Mouse (Mus musculus): ENCODE data around the gene Phldb3. TPM values are rescaled to one million over a fixed set of nuclear protein-coding genes. Genes with fewer than 3 reads are reported as not detected.

The Phldb3 gene
- total RNA-seq, 2 experiments from 2014 or later, result 0.50 to 0.57 TPM

DNA sequence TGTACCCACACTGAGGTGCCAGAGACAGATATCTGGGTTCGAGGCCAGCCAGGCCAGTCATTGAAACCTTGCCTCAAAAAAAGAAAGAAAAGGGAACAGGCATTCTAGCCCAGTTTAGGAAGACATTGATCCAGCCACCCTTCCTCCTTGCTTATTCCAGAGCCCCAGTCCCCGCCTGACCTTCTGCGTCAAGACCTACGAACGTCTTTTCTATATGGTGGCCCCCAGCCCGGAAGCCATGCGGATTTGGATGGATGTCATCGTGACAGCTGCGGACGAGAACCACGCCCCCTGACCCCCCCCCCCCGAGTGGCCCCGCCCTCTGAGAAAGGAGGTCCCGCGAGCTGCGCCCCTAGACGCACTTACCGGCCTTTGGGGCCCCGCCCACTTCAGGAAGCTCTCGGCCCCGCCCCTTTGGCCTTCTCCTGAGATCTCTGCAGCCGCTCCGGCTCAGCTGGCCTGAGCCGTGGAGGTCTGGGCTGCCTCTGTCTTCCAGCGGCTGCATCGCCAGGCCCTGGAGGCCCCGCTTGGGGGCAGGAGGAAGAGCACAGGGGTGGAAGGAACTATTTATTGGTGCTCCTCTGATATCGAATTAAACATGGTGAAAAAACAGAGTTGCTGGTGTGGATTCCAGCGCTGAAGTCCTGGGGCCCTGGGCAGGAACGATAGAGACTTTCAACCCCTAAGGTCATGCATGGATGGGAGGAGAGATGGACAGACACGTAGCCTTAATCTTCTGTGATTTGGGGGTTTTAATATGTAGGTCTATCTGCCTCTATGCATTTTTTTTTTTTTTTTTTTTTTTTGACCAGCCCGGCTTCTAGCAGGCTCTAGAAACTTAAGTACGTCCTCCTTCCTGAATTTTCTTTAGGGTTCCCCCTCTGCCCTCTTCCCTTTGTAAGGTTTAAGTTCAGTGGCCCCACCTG lies 18.4 kb downstream of the Phldb3 start:
- DNase-seq (ENCODE audit: low spot score), result peak; percentile 68
- intact Hi-C loops (cut with DNase I), result no loop called here

DNA sequence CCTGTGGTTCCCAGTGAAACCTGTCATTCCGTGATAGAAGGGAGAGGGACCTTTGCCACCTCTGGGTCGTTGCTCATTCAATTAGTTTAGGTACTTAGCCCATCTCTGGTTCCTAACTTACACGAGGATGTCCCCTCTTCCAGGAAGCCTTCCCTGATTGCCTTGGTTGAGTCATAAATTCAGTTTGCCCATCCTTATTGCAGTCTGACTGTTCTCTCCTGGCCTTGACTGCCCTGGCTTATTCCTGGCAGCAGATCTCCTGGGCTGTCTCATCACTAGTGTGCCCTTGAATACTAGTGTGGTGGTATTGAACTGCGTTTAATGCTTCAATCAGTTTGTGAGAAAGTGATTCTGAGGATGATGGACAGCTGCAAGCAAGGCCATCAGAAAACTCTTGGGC lies 19.1 kb downstream of the Phldb3 start:
- DNase-seq (ENCODE audit: low spot score), result no peak
- intact Hi-C loops (cut with DNase I), result no loop called here

DNA sequence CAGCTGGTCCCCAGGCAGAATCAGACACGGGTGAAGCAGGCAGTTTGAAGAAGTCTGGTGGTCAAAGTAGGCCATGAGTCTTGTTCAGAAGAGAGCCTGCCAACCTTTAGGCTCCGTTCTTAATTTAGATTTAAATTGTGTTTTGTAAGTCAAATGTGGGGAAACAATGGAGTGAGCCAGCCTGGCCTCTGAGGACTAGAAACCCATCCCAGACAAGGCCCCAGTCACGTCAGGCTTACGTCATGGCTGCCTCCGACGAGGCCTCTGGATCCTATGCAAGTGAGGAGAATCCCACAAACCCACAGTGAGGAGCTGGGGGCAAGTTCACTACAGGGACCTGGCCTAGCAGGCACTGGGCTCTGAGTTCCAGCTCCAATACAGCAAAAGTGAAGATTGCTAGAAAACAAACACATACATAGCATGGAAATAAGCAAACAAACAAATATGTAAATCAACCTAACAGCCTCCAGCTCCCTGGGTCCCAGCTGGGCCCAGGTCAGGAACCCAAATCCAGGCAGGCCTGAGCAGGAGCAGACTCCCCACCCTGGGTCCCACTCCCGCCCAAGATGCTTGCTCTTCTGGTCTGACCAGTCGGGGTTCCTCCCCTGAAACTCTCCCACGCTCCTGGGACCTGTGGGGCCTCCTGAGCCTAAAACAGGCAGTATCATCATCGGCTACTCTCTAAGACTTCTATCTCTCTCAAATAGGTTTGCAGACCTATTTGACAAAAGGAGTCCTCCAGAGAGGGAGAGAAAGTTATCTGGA lies 19.7 kb downstream of the Phldb3 start:
- intact Hi-C loops (cut with DNase I), result no loop called here
- DNase-seq (ENCODE audit: low spot score), result no peak

DNA sequence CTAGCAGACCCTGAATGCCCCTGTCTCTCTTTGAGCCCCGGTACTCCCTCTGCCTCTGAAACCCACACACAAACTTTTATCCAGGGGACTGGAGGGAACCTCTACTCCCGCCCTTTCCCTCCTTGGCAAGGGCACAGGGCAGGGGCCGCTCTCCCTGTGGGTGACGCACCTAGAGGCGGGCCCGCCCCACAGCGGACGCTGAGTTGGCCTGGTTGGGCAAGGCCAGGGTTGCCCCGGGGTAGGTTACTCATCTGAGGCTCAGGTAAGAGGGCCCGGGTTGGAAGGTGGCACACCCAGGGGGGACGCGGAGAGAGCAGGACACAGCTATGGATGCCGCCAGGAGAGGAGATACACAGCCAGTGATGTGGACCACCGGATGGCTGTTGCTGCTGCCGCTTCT lies 25.7 kb downstream of the Phldb3 start, which contains the start of gene Lypd3:
Lypd3 (plus strand) TSS at position 287 of the 400 bp plus-strand sequence.
- intact Hi-C loops (cut with DNase I), result no loop called here
- no peak for DNase-seq (ENCODE audit: low spot score)

DNA sequence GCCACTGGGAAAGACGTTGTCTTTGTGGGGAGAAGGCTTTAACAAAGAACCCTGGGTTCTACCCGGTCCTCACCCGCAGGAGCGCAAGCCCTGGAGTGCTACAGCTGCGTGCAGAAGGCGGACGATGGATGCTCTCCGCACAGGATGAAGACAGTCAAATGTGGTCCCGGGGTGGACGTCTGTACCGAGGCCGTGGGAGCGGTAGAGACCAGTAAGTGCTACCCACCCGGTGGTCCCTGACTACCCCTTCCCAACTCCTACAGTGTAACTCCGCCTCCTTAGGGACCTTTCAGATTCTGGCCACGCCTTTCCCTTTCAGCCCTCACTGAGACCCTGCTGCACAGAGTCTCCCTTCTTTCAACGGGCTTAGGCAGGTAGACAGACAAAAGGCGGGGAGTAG lies 26.5 kb downstream of the Phldb3 start:
- intact Hi-C loops (cut with DNase I), result no loop called here
- DNase-seq (ENCODE audit: low spot score), result no peak

DNA sequence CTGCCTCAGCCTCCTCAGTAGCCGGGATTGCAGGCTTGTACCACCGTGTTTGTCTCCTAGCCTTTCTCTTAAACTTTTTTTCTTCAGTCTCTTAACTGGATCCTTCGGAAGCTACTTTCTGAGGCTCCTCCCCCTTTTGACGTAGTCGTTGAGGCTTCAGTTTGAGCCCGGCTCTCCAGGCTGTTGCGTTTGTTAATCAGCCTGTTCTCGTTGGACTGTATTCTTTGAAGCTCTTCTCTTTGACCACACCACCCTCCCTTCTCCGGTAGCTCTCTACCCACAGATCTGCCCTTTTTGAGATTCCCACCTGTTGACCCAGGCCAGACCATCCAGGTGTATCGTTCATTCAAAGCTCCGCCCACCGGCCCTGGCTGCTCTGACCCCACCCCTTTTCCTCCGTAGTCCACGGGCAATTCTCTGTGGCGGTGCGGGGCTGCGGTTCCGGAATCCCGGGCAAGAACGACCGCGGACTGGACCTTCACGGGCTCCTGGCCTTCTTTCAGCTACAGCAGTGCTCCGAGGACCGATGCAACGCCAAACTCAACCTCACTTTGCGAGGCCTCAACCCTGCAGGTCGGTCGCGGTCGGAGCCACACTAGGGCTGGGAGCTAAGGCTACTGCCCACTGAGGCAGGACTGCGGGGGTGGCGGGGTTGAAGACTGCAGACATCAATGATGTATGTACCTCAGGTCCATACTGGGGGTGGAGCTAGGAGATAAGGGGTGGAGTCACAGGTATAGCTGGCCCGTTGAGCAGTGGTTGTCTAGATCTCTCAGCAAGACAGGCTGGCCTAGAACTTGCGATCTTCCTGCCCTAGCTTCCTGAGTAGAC lies 27.7 kb downstream of the Phldb3 start:
- intact Hi-C loops (cut with DNase I), result no loop called here
- DNase-seq (ENCODE audit: low spot score), result no peak

DNA sequence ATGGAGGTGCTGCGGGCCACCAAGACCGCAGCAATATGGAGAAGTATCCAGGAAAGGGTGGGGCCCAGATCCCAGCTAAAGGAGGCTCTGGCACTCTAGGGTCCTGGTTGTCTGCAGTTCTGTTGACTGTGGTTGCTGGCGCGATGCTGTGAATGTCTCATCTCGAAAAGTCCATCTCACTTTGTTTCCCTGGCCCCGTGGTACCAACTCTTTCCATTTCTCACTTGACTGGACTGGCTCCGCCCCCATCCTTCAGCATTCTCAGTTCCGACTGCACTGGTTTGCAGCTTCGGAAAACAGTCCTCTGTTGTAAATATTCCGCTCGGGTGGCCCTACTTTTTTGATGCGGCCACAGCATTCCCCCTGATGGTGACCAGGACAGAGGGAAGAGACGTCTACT lies 29.9 kb downstream of the Phldb3 start:
- intact Hi-C loops (cut with DNase I), result no loop called here
- DNase-seq (ENCODE audit: low spot score), result no peak

DNA sequence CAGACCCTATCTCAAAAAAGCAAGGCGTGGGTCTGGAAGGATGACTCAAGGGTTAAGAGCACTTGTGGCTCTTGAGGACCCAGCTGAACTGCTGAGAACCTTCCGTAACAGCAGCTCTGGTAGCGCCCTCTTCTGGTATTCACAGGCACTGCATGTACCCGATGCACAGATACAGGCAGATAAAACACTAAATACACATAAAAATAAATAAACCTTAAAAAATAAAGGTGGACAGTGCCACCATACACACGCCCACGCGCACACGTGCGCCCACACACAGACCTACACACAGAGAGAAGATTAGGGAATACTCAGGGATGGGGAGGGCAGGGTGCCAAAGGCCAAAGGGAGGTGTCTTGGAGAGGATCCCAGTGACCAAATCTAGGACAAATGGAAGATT lies 31.9 kb downstream of the Phldb3 start:
- no peak for DNase-seq (ENCODE audit: low spot score)
- intact Hi-C loops (cut with DNase I), result no loop called here

DNA sequence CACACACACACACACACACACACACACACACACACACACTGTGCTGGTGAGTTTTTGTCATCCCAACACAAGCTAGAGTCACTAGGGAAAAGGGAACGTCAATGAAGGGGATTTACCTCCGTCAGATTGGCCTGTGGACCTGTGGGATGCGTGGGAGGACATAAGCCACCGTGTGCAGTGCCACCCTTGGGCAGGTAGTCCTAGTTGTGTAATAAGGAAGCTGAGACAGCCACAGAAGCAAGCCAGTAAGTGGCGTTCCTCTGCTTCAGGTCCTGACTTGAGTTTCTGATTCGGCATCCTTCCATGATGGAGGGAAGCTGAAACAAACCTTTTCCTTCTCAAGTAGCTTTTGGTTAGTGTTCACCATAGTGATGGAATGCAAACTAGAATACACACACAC lies 33.9 kb downstream of the Phldb3 start:
- intact Hi-C loops (cut with DNase I), result no loop called here
- no peak for DNase-seq (ENCODE audit: low spot score)

DNA sequence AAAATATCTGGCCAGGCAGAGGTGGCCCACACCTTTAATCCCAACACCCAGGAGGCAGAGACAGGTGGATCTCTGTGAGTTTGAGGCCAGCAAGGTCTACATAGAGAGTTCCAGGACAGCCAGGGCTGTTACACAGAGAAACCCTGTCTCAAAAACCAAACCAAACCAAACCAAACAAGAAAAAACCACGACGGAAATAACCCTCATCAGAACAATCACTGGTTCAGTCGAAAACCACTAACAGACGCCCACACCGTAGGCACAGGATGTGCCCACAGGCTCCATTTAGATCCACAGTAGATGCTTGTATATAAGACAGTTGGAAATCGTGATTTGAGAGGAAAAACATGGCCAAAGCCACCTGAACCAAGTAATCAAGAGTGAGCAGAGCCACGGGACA lies 34.4 kb downstream of the Phldb3 start:
- DNase-seq (ENCODE audit: low spot score), result no peak
- intact Hi-C loops (cut with DNase I), result no loop called here

DNA sequence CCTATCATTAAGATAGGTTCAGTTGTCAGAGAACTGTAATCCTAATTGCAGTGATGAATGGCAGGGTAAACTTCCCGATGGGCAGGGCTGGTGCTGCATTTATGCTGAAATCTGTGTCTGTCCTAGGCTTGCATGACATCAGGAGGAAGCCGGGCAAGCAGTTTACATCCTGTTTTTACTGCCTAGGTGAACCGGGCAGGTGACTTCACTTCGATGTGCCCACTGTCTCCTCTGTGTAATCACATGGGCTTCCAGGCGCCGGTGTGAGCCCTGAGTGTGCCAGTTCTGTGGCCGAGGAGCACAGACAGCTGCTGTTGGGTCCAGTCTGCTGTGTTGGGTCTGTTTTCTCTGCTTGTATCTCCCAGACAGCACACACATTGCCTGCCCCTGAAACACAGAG lies 35.9 kb downstream of the Phldb3 start:
- no peak for DNase-seq (ENCODE audit: low spot score)
- intact Hi-C loops (cut with DNase I), result no loop called here

DNA sequence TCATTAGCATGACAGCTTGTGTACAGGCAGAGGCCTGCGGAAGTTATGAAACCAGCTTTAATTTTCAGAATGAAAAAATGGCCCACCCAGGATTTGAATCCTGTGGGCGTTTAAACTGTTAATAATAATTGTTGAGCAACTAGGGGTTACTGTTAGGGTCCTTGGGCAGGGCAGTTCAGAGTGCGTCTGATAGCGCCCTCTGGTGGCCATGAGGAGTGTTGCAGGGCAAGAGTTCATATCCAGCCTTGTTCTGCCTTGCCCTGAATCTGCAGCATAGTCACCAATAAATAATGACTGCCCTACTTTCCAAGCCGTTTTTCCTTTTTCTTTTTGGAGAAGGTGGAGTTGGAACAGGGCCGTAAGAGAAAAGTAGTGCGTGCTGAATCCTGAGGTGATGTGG lies 43.1 kb downstream of the Phldb3 start:
- DNase-seq (ENCODE audit: low spot score), result no peak
- intact Hi-C loops (cut with DNase I), result loop anchor here (2.0 to 10.0 kb wide), 2 partner anchors 53 to 179 kb away; no protein-coding TSS in a partner anchor

DNA sequence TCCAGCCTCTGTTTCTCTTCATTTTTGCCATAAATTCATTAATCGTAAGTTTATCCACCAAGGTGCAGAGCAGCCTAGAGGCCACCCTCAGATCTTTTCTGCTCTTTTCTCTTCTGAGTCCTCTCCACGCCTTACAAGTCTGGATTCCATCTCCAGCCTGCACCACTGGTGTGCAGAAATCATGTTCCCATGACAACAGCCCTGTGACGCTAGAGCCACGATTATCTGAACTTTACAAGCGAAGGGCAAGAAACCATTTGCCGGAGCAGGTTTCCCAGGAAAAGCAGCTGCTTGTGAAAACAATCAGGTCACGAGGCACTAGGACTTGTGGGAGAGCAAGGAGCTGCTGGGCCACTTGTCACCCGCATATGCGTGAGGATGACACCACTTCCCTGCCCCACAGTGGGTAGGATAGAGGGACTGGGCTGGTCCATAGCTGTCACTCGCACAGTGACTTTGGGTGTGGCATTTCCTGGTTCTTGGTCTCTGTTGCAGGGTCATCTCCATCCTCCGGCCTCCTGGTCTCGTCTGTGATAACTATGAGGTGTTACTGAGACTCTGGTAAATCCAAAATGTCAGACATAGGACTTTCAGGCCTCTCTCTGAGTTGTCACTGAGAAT lies 49.3 kb downstream of the Phldb3 start:
- DNase-seq (ENCODE audit: low spot score), result no peak
- intact Hi-C loops (cut with DNase I), result loop anchor here (5.0 to 10.0 kb wide), 2 partner anchors 128 to 185 kb away; partner anchors contain the start of gene Irgq

DNA sequence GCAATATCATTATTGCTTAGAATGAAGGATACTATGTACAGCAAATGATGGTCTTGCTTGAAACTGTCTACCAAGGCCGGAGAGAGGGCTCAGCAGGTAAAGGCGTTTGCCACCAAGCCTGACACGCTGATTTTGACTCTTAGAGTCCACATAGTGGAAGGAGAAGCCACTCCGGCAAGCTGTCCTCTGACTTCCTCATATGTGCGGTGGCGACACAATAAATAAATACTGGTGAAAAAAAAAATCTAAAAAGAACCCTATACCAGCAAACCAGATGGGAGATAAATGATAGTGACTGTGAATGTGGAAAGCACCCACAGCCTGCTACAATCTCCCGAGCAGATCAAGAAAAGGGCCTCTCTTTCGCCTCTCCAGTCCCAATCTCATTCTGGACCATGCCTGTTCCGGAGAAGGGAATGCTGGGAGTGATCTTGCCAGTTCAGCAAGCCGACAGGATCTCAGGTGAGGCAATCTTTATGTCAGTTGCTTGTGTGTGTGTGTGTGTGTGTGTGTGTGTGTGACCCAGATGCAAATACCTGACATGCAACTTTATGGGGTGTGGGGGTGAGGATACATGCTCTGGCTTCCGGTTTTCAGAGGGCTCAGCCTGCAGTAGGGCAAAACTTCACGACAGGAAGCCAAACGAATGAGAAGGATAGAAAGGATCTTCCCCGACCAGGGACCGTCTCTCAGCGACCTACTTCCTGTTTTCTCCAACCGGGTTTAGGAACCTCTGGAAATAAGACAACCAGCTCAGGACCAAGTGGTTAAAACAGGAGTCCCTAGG lies 50.7 kb downstream of the Phldb3 start:
- intact Hi-C loops (cut with DNase I), result loop anchor here (5.0 kb wide), 1 partner anchor 129 kb away; the partner anchor contains the start of gene Irgq
- no peak for DNase-seq (ENCODE audit: low spot score)

DNA sequence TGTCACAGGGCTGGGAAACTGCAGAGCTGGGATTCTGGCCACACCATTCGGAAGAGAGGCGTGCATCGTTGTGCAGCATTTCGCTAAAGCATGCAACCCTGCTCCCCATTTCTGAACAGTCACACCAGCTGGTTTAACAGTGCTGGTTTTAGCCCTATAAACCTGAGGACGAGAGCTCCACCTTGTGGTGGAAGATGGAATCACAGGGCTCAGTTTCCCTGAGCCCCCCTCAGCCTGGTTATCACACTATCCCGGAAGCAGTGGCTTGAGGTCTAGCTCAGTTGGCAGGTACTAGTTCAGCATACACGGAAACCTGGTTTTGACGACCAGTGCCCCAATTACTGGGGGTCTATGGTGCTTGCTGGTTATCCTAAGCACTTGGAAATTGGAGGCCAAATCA lies 52.0 kb downstream of the Phldb3 start:
- DNase-seq (ENCODE audit: low spot score), result no peak
- intact Hi-C loops (cut with DNase I), result loop anchor here (2.0 to 5.0 kb wide), 2 partner anchors 60 to 130 kb away; partner anchors contain the start of gene Irgq

DNA sequence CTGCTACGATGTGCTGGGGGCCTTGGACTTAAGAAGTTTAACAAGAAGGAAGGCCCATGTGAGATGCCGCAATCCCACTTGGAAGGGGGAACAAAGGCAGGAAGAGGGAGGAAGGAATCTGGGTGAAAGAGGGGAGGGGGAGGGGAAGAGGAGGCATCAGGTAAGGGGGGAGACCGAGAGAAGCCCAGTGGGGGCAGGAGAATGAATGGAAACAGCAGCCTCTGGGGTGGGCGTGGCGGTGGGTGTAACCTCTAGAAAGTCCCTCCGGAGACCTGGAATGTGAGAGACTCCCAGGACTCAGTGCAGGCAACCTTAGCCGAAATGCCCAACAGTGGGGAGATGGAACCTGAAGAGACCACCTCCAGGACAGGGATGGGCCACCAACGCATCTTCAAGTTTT lies 53.7 kb downstream of the Phldb3 start:
- intact Hi-C loops (cut with DNase I), result loop anchor here (5.0 kb wide), 1 partner anchor 132 kb away; the partner anchor contains the start of gene Irgq
- DNase-seq (ENCODE audit: low spot score), result no peak

DNA sequence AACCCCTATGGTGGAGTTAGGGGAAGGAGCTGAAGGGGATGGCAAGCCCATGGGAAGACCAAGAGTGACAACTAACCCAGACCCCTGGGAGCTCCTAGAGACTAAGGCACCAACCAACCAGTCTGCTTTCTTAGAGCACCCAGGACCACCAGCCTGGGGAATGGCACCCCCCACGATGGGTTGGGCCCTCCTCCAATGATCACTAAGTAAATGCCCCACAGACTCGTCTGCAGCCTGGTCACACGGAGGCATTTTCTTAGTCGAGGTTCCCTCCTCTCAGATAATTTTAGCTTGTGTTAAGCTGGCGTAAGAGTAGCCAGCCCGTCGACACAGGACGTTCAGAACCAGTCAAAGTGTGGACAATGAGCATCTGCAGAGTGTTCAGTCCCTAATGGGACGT lies 54.4 kb downstream of the Phldb3 start:
- intact Hi-C loops (cut with DNase I), result loop anchor here (5.0 kb wide), 1 partner anchor 133 kb away; the partner anchor contains the start of gene Irgq
- DNase-seq (ENCODE audit: low spot score), result no peak

DNA sequence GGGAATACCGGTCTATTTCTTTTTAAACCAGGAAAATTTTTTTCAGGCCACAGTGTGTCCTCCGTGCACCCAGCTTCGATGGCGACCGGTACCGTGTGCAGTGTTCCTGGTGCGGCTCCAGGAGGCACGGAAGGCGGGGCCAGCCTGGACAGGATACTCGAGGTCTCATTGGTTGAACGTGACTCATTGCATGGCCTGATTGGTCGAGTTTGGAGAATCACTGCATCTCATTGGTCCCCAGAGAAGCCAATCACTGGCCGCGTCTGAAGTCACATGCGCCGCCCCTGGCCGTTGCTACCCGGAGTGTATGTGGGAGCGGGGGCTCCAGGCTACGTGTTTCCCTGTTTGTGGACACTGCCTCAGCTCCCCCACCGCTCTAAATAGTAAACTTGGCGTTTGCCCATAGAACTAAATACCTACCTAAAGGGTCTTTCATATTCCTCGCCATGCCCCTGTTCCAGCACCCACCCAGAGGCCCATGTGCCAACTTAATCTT lies 61.4 kb downstream of the Phldb3 start:
- no peak for DNase-seq (ENCODE audit: low spot score)
- intact Hi-C loops (cut with DNase I), result loop anchor here (5.0 kb wide), 1 partner anchor 65 kb away; no protein-coding TSS in a partner anchor

All from heart, postnatal 25 days (tissue).